Mouse (Mus musculus) liver, embryonic 11.5 days (tissue): ENCODE data around the gene Hist2h3c1. TPM values are rescaled to one million over a fixed set of nuclear protein-coding genes. Genes with fewer than 3 reads are reported as not detected.

ENCODE experiments used
- ATAC-seq: fragments of 200-750 bp; cut with Nextera tagmentation; replicated peaks from 2 replicates; pipeline ENCODE4 v1.8.0; 2017; ENCODE audit warnings: moderate number of reproducible peaks, mild to moderate bottlenecking, moderate TSS enrichment, moderate library complexity; ENCODE audit not compliant: low FRiP score
- DNase-seq: peaks from one replicate; pipeline ENCODE4 v3.0.0-alpha.2; 2017; ENCODE audit warnings: low spot score
- H3K27ac ChIP-seq: fragments of 300-500 bp; sonication (generic); 2 replicates; pipeline ENCODE4 v1.5.1; 2014; ENCODE audit warnings: mild to moderate bottlenecking, low read depth, low read length, control low read depth
- H3K27me3 ChIP-seq: fragments of 300-500 bp; sonication (generic); replicated peaks from 2 replicates; pipeline ENCODE4 v1.6.1; 2014; ENCODE audit warnings: low read length, mixed read lengths; ENCODE audit not compliant: control insufficient read depth, insufficient read depth
- H3K36me3 ChIP-seq: fragments of 300-500 bp; sonication (generic); 2 replicates; pipeline ENCODE4 v1.6.1; 2014; ENCODE audit warnings: mild to moderate bottlenecking, low read length, moderate library complexity, mixed read lengths; ENCODE audit not compliant: control insufficient read depth, insufficient read depth
- H3K4me1 ChIP-seq: fragments of 300-500 bp; sonication (generic); replicated peaks from 2 replicates; pipeline ENCODE4 v1.6.1; 2014; ENCODE audit warnings: low read length, mixed read lengths; ENCODE audit not compliant: control insufficient read depth, insufficient read depth
- H3K4me2 ChIP-seq: fragments of 300-500 bp; sonication (generic); 2 replicates; pipeline ENCODE4 v1.6.1; 2014; ENCODE audit warnings: mild to moderate bottlenecking, control low read depth, moderate library complexity
- H3K4me3 ChIP-seq: fragments of 300-500 bp; sonication (generic); 2 replicates; pipeline ENCODE4 v1.5.1; 2014; ENCODE audit warnings: low read depth, low read length, control low read depth
- H3K9ac ChIP-seq: fragments of 300-500 bp; sonication (generic); 2 replicates; pipeline ENCODE4 v1.6.1; 2014; ENCODE audit warnings: low read depth, low read length, control low read depth
- H3K9me3 ChIP-seq: fragments of 300-500 bp; sonication (generic); 2 replicates; pipeline ENCODE4 v1.6.1; 2016; ENCODE audit warnings: low read length, inconsistent platforms, mixed read lengths; ENCODE audit not compliant: control insufficient read depth
- WGBS: fragments of 180-500 bp; shearing (Covaris S2); extraction: QIAGEN DNeasy Blood & Tissue Kit; methylation state at CpG from one replicate; pipeline ENCODE4 v1.1.7; 2014; 5-methylcytosine and 5-hydroxymethylcytosine counted together
- polyA plus RNA-seq: library from polyadenylated mRNA; unstranded; fragments of >200 nt; fragmentation: Nextera tagmentation; extraction: Ambion mirVana; gene quantifications from 2 replicates; pipeline ENCODE4 v1.2.1, GENCODE M21; 2014

Hist2h3c1 gene
- polyA plus RNA-seq, 1 experiment from 2014 or later: 0.93 TPM

DNA sequence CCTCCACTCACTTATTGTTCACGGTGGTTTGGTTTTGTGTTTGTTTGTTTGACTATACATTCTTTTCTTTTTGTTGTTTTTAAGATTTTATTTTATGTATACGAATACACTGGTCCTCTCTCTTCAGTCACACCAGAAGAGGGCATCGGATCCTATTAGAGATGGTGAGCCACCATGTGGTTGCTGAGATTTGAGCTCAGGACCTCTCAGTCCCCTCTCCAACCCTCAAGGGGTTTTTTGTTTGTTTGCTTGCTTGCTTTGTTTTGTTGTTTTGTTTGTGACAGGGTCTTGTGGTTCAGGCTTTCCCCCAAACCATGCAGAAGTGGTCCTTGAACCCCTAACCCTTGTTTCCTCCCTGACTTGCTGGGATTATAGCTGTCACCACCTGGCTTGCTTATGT is 15.1 kb downstream of the Hist2h3c1 start:
- Histone ChIP-seq H3K9ac (peak overlapping the region; percentile 93), H3K27me3 (no peaks in the 10 kb centered on the region), H3K4me2 (peak overlapping the region; percentile 84), H3K4me3 (peak overlapping the region; percentile 56; the same call in 1 of the 2 replicates), H3K9me3 (no peaks in the 10 kb centered on the region), H3K27ac (peak overlapping the region; percentile 100), H3K4me1 (peaks cover 17% of the 10 kb centered on the region), H3K36me3 (no peaks in the 10 kb centered on the region)
- WGBS: 62% methylated on average over 3 of the region's 3 CpGs
- DNase-seq (no peak), ATAC-seq (no peak)

DNA sequence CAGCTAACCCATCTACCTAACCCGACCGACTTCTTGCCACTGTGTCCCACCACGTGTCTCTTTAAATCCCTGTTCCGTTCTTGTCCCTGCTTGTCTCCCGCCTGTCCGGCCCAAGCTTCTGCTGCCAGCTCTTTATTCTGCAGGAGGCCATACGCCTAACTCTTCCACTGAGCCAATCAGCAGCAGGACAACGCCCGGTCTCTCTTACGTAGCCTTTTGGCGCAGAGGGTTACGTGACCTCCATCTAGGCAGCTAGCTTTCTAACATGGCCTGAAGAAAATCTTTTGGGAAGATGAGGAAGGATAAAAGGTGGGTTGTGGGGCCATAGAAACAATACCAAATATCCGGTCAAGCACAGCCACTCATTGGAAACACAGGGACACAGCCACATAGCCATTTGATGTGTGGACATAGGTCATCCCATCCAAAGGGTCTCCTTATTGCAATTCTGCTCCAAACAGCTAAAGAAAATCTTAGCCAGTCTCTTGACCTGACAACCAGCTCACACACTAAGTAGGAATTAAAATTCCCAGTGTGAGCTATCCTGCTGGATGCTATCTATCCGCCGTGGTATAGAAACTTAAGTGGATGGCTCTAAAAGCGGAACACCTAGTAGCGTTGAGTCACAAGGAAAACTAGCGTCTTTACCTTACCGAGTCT is 15.9 kb downstream of the Hist2h3c1 start:
- peak; percentile 75 for DNase-seq

DNA sequence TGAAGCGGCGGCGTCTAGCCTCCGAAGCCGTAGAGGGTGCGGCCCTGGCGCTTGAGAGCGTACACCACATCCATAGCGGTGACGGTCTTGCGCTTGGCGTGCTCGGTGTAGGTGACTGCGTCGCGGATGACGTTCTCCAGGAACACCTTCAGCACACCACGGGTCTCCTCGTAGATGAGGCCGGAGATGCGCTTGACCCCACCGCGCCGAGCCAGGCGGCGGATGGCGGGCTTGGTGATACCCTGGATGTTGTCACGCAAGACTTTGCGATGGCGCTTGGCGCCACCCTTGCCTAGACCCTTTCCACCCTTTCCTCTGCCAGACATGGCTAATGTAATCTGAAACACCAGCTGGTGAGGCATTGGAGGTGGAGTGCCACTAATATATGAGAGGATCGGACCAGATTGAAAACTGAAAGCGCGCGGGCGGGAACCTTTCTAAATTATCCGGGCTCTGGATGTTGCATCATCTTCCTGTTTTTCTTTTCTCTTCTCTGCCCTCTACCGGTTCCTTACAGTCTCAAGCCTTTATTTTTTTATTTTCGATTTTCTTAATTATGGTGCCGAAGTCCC is 16.6 kb downstream of the Hist2h3c1 start, which contains the start of gene Hist2h4:
Hist2h4 (minus strand) TSS at position 333 of the 572 bp plus-strand sequence.
- H3K4me3 ChIP-seq: peak within 1 kb of the TSS; percentile 56

More for the DNA sequence above, 15.9 kb downstream of the Hist2h3c1 start:
- H3K4me1 ChIP-seq: peaks cover 17% of the 10 kb centered on the region
- ATAC-seq: peak; percentile 77
- peak overlapping the region; percentile 56 for H3K4me3 ChIP-seq
- peak overlapping the region; percentile 84 for H3K4me2 ChIP-seq
- WGBS: 2% methylated on average over 19 of the region's 19 CpGs
- peak overlapping the region; percentile 93 for H3K9ac ChIP-seq
- no peaks in the 10 kb centered on the region for H3K27me3 ChIP-seq
- peak overlapping the region; percentile 100 for H3K27ac ChIP-seq
- no peaks in the 10 kb centered on the region for H3K9me3 ChIP-seq
- H3K36me3 ChIP-seq: no peaks in the 10 kb centered on the region

GRCm38 (mm10) chr3:96263558-96264403 is 17.3 kb downstream of the Hist2h3c1 start:
- H3K27me3 ChIP-seq: no peaks in the 10 kb centered on the region
- H3K36me3 ChIP-seq: no peaks in the 10 kb centered on the region
- WGBS: 10% methylated on average over 27 of the region's 27 CpGs
- H3K4me2 ChIP-seq: peak overlapping the region; percentile 84
- H3K9ac ChIP-seq: peak overlapping the region; percentile 93
- peaks cover 17% of the 10 kb centered on the region for H3K4me1 ChIP-seq
- no peaks in the 10 kb centered on the region for H3K9me3 ChIP-seq
- peak overlapping the region; percentile 100 for H3K27ac ChIP-seq
- DNase-seq: peak; percentile 76
- peak overlapping the region; percentile 56 for H3K4me3 ChIP-seq
- ATAC-seq: 0 out of 2 replicates have a peak, but pooled peaks have one; percentile 24

More for the DNA sequence above, 16.6 kb downstream of the Hist2h3c1 start, which contains the start of gene Hist2h4:
- H3K4me1 ChIP-seq: peaks cover 17% of the 10 kb centered on the region
- DNase-seq (peak; percentile 98), ATAC-seq (peak; percentile 88)
- H3K4me2 ChIP-seq: peak within 1 kb of the TSS; percentile 84
- peak within 1 kb of the TSS; percentile 100 for H3K27ac ChIP-seq
- H3K36me3 ChIP-seq: no peaks in the 10 kb centered on the region
- no peaks in the 10 kb centered on the region for H3K27me3 ChIP-seq
- H3K9me3 ChIP-seq: no peaks in the 10 kb centered on the region
- peak within 1 kb of the TSS; percentile 93 for H3K9ac ChIP-seq
- under 1% methylated on average over 40 of the region's 40 CpGs for WGBS

GRCm38 (mm10) chr3:96264404-96264949 is 18.0 kb downstream of the Hist2h3c1 start:
- WGBS: 74% methylated on average over 7 of the region's 7 CpGs
- Histone ChIP-seq H3K4me1 (peaks cover 17% of the 10 kb centered on the region), H3K27ac (peak overlapping the region; percentile 100), H3K9me3 (no peaks in the 10 kb centered on the region), H3K4me2 (peak overlapping the region; percentile 84), H3K9ac (peak overlapping the region; percentile 93), H3K4me3 (peak overlapping the region; percentile 56), H3K36me3 (no peaks in the 10 kb centered on the region), H3K27me3 (no peaks in the 10 kb centered on the region)
- ATAC-seq (no peak), DNase-seq (no peak)

GRCm38 (mm10) chr3:96266132-96266710 is 19.7 kb downstream of the Hist2h3c1 start:
- Histone ChIP-seq H3K4me2 (no peak overlapping the region), H3K9me3 (no peaks in the 10 kb centered on the region), H3K36me3 (no peaks in the 10 kb centered on the region), H3K4me1 (peaks cover 21% of the 10 kb centered on the region), H3K4me3 (no peak overlapping the region), H3K27me3 (no peaks in the 10 kb centered on the region), H3K27ac (peak overlapping the region; percentile 74), H3K9ac (peak overlapping the region; percentile 55; the same call in 1 of the 2 replicates)
- WGBS: 63% methylated on average over 8 of the region's 8 CpGs
- DNase-seq (no peak), ATAC-seq (no peak)

- WGBS: 82% methylated on average over 4 of the region's 4 CpGs
- peaks cover 16% of the 10 kb centered on the region for H3K4me1 ChIP-seq
Measured at GRCm38 (mm10) chr3:96267541-96267940, 21.1 kb downstream of the Hist2h3c1 start.

More at GRCm38 (mm10) chr3:96267541-96267940, 21.1 kb downstream of the Hist2h3c1 start:
- peak overlapping the region; percentile 66 for H3K9ac ChIP-seq
- no peaks in the 10 kb centered on the region for H3K27me3 ChIP-seq
- DNase-seq (no peak), ATAC-seq (no peak)
- no peak overlapping the region for H3K4me2 ChIP-seq
- H3K36me3 ChIP-seq: no peaks in the 10 kb centered on the region
- no peak overlapping the region for H3K4me3 ChIP-seq
- H3K27ac ChIP-seq: peak overlapping the region; percentile 93
- no peaks in the 10 kb centered on the region for H3K9me3 ChIP-seq
